In the genomic region with DNA sequence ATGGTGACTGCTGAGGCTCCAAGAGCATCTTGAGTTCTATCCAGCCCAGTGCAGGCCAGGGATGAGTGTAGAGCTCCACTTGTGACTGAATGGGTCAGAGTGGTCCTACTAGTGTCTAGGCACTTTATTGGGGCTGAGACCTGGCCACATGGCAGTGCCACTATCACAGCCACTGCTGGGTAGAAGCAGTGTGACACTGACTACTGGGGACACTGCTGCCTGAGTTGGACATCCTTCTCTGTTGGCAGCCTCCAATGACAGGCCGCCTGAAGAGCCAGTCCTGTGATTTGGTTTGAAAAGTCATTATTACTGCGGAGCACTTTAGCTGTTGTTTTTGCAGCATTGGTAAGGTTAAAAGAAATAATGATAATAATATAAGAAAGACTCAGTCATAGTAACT, we compare ENCODE assay signal across 28 mouse cellular contexts. TPM values are rescaled to one million over a fixed set of nuclear protein-coding genes. Genes with fewer than 3 reads are reported as not detected.
DNase-seq lines count a peak whose midpoint lies in the region; ATAC-seq lines count a peak whose summit lies in the region.
"Had no signal": no experiment of that assay in that cellular context is flagged by ENCODE, and none has a peak within 500 bp of the region (broad histone marks: within the 10 kb centered on the region; RNA-seq: fewer than 3 reads in every experiment).

No protein-coding gene starts in this region.

- H3K4me1 ChIP-seq in neural tube, embryonic 13.5 days (replicated peaks): peaks cover 70% of the 10 kb centered on the region
- peaks cover 62% of the 10 kb centered on the region for H3K4me1 ChIP-seq in midbrain, embryonic 14.5 days (ENCODE audit: control insufficient read depth, insufficient read depth, low read length)
- H3K4me1 ChIP-seq: embryonic facial prominence, embryonic 12.5 days; heart, embryonic 10.5 days; liver, embryonic 13.5 days; megakaryocyte, embryonic 14.5 days; stomach, embryonic 15.5 days had no signal

- no peak for ATAC-seq in neural tube, embryonic 13.5 days (ENCODE audit: low read depth)
- ATAC-seq in midbrain, embryonic 14.5 days (ENCODE audit: low FRiP score, low TSS enrichment): no peak
- ATAC-seq: intestine, postnatal 0 days; Patski had no signal

- no peak overlapping the region for H3K9ac ChIP-seq in neural tube, embryonic 13.5 days
- H3K9ac ChIP-seq in midbrain, embryonic 14.5 days (replicated peaks; ENCODE audit: low read length): no peak overlapping the region
- H3K9ac ChIP-seq: embryonic facial prominence, embryonic 12.5 days; liver, embryonic 13.5 days; stomach, embryonic 15.5 days had no signal

- H3K4me3 ChIP-seq in neural tube, embryonic 13.5 days: no peak overlapping the region
- no peak overlapping the region for H3K4me3 ChIP-seq in midbrain, embryonic 14.5 days (replicated peaks; ENCODE audit: low read depth, low read length)
- H3K4me3 ChIP-seq: embryonic facial prominence, embryonic 12.5 days; gastrocnemius, adult 2 months; heart, embryonic 10.5 days; left cerebral cortex, adult 2 months; liver, embryonic 13.5 days; megakaryocyte, embryonic 14.5 days; myocyte; stomach, embryonic 15.5 days had no signal

- no peak overlapping the region for H3K27ac ChIP-seq in neural tube, embryonic 13.5 days (replicated peaks)
- H3K27ac ChIP-seq in midbrain, embryonic 14.5 days (replicated peaks; ENCODE audit: low read depth, low read length): peak overlapping the region; percentile 15; the same call in 1 of the 2 replicates
- H3K27ac ChIP-seq: embryonic facial prominence, embryonic 12.5 days; gastrocnemius, adult 2 months; heart, embryonic 10.5 days; left cerebral cortex, adult 2 months; liver, embryonic 13.5 days; stomach, embryonic 15.5 days had no signal

- no peaks in the 10 kb centered on the region for H3K36me3 ChIP-seq in neural tube, embryonic 13.5 days
- no peaks in the 10 kb centered on the region for H3K36me3 ChIP-seq in midbrain, embryonic 14.5 days (ENCODE audit: control insufficient read depth, insufficient read depth, low read length)
- H3K36me3 ChIP-seq: embryonic facial prominence, embryonic 12.5 days; G1E; heart, embryonic 10.5 days; liver, embryonic 13.5 days; stomach, embryonic 15.5 days had no signal

- peak overlapping the region; percentile 18; the same call in 1 of the 2 replicates for H3K4me2 ChIP-seq in neural tube, embryonic 13.5 days
- 0 out of 2 replicates have a peak overlapping the region, but pooled peaks have one; percentile 9 for H3K4me2 ChIP-seq in midbrain, embryonic 14.5 days (ENCODE audit: low read length)
- H3K4me2 ChIP-seq: embryonic facial prominence, embryonic 12.5 days; liver, embryonic 13.5 days; stomach, embryonic 15.5 days had no signal

- DNase-seq in heart, adult 11 months: peak; percentile 56
- DNase-seq in heart, adult 9 months (ENCODE audit: low spot score in 2 of 2): no peak
- no peak for DNase-seq in neural tube, embryonic 10.5 days (ENCODE audit: extremely low spot score, low spot score)
- DNase-seq in midbrain, embryonic 14.5 days: no peak
- DNase-seq in right cerebral cortex, postnatal 10 days (ENCODE audit: low spot score in 2 of 2): no peak
- DNase-seq in kidney, postnatal 36 days: no peak
- DNase-seq: adrenal gland, postnatal 36 days; B cell, adult 2 months; cerebellum, postnatal 25 days; gastrocnemius, adult 2 months; heart, postnatal 4 days; kidney, postnatal 25 days; liver, embryonic 13.5 days; lung, adult 2 months; retina, postnatal 1 day; right cerebral cortex, postnatal 4 days; thymus, postnatal 36 days had no signal

- 52% methylated on average over 2 of the region's 2 CpGs for WGBS in neural tube, embryonic 13.5 days
- WGBS in midbrain, embryonic 14.5 days: 53% methylated on average over 2 of the region's 2 CpGs

- H3K27me3 ChIP-seq in neural tube, embryonic 13.5 days: no peaks in the 10 kb centered on the region
- H3K27me3 ChIP-seq in midbrain, embryonic 14.5 days (ENCODE audit: control insufficient read depth, insufficient read depth, low read length): no peaks in the 10 kb centered on the region
- H3K27me3 ChIP-seq: embryonic facial prominence, embryonic 12.5 days; liver, embryonic 13.5 days; stomach, embryonic 15.5 days had no signal

- H3K9me3 ChIP-seq in neural tube, embryonic 13.5 days: no peaks in the 10 kb centered on the region; the same call in 1 of the 2 replicates
- no peaks in the 10 kb centered on the region for H3K9me3 ChIP-seq in midbrain, embryonic 14.5 days (ENCODE audit: control insufficient read depth, low read length)
- H3K9me3 ChIP-seq: embryonic facial prominence, embryonic 12.5 days; G1E; heart, embryonic 10.5 days; liver, embryonic 13.5 days; megakaryocyte, embryonic 14.5 days; stomach, embryonic 15.5 days had no signal

RNA-seq across cellular contexts. Expression of gene Myt1, which starts 10.1 kb away (rescaled TPM):
- polyA plus RNA-seq in neural tube, embryonic 13.5 days (2015; fragmentation: Nextera tagmentation; extraction: Ambion mirVana): 44.9 and 52.5 TPM in 2 replicates
- 21.2 and 31.3 TPM in 2 replicates for polyA plus RNA-seq in midbrain, embryonic 14.5 days (2014; fragmentation: Nextera tagmentation; extraction: Ambion mirVana)
- polyA plus RNA-seq: G1E; kidney, embryonic 14.5 days; liver, embryonic 13.5 days; lung, adult 2 months; Patski had no signal

RNA-seq across cellular contexts. Expression of gene Oprl1, which starts 58.4 kb away (rescaled TPM):
- 63.8 and 64.0 TPM in 2 replicates for polyA plus RNA-seq in neural tube, embryonic 13.5 days (2015; fragmentation: Nextera tagmentation; extraction: Ambion mirVana)
- polyA plus RNA-seq in midbrain, embryonic 14.5 days (2014; fragmentation: Nextera tagmentation; extraction: Ambion mirVana): 105 and 110 TPM in 2 replicates
- polyA plus RNA-seq: G1E, myocyte, Patski had no signal
